Mouse (Mus musculus) testis, adult 2 months (tissue): Measurements from ENCODE around the gene Slc25a38.

Experiments used
- CTCF ChIP-seq: fragments of 200-500 bp; IDR thresholded peaks from 2 replicates; pipeline ENCODE4 v1.5.1; 2012; ENCODE audit warnings: low read depth, mild to moderate bottlenecking, inconsistent platforms, low read length, moderate library complexity; ENCODE audit not compliant: control insufficient read depth, insufficient read depth, insufficient replicate concordance
- POLR2A ChIP-seq: fragments of 200-500 bp; IDR thresholded peaks from 2 replicates; pipeline ENCODE4 v1.6.1; 2012; ENCODE audit warnings: low read depth, mild to moderate bottlenecking, inconsistent platforms, low read length, moderate library complexity; ENCODE audit not compliant: control insufficient read depth

DNA sequence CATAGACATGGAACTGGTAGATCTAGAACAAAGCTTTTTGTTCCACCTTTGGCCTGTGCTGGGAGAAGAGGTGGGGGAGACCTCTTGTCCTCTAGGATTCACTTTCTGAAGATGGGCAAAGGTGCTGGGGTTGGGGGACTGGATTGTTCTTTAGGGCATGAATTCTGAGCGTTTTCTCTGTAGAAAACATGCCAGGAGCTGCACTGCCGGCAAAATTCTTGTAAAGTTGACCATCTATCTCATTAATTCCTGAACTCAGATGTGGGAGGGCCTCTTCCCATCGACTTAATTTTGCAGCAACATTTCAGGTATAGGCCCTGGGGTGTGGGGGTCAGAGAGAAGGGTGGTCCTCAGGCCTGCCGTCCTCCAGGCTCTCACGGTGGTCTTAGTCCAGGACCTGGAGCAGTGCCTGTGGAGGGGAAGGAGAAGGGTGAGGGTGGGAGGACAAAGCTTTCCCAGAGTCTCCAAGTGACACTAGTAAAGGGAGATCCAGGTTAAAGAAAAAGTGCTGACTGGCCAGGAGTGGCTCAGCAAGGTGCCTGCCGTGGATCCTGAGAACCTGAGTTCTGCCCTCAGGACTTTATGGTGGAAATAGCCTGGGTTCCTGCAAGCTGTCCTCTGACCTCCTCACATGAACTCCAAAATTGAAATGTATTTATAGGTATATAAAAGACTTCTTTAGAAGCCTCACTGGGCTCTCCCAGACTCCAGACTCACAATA lies 23.7 kb downstream of the Slc25a38 start:
- TF ChIP-seq CTCF = no peak
- TF ChIP-seq POLR2A = no peak
